Mouse (Mus musculus): ENCODE results near the gene Doc2b. TPM values are rescaled to one million over a fixed set of nuclear protein-coding genes. Genes with fewer than 3 reads are reported as not detected.

The Doc2b gene
- not detected for polyA plus RNA-seq (2017; shearing (Covaris generic))

DNA sequence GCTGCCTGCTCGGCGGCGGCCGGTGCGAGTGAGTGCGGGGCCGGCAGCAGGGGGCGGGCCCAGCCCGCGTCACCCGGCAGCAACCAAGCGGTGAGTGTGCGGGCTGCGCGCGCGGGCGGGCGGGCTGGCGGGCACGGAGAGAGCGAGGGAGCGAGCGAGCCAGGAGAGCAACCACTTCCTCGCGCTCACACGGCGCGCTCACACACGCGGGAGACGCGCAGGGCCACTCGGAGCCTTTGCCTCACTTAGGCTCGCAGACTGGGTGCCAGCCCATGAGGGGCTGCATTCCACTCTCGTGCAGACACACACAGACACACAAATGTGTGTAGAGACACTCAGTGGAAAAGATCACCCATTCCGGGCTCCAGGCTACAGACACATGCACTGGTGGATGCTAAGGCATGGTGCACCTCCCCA lies at the start of gene Doc2b:
Gene Doc2b (minus strand): TSS at position 21 of the 417 bp plus-strand sequence.

GRCm38 (mm10) chr11:75732434-75733226 lies 63.2 kb downstream of the Doc2b start, which contains the start of gene Ywhae:
Gene Ywhae (plus strand): TSS chr11:75732869.

Other genes with a start within 250 kb of the Doc2b start
- 66.8 TPM for gene Pitpna, start 208.0 kb downstream of the Doc2b start, polyA plus RNA-seq (2017; shearing (Covaris generic))
- gene Inpp5k, start 165.1 kb downstream of the Doc2b start, polyA plus RNA-seq (2017; shearing (Covaris generic)) = 165 TPM
- 49.6 TPM for gene Myo1c, start 145.5 kb downstream of the Doc2b start, polyA plus RNA-seq (2017; shearing (Covaris generic))
- 12.7 TPM for gene Crk, start 116.8 kb downstream of the Doc2b start, polyA plus RNA-seq (2017; shearing (Covaris generic))
- gene Ywhae, start 63.2 kb downstream of the Doc2b start, polyA plus RNA-seq (2017; shearing (Covaris generic)) = 230 TPM
- gene Rph3al, start 142.4 kb upstream of the Doc2b start, polyA plus RNA-seq (2017; shearing (Covaris generic)) = 10.2 TPM
- not detected for gene 1700016K19Rik, start 203.9 kb upstream of the Doc2b start, polyA plus RNA-seq (2017; shearing (Covaris generic))
- gene Rflnb, start 231.7 kb upstream of the Doc2b start, polyA plus RNA-seq (2017; shearing (Covaris generic)) = 26.6 TPM

Measured in inflammation-experienced regulatory T-cells, adult 16 weeks (primary cell).